Mouse (Mus musculus) CH12.LX (cell line): Measurements from ENCODE around the gene Grap2. TPM values are rescaled to one million over a fixed set of nuclear protein-coding genes. Genes with fewer than 3 reads are reported as not detected.

Experiments
- DNase-seq: peaks from one replicate; pipeline ENCODE4 v3.0.0-alpha.2; 2013; ENCODE audit errors: extremely low read depth
- H3K27ac ChIP-seq: 2 replicates; pipeline ENCODE4 v1.5.1; 2012; ENCODE audit warnings: low read depth, mild to moderate bottlenecking, control low read depth, moderate library complexity; ENCODE audit not compliant: insufficient read depth
- H3K27me3 ChIP-seq: replicated peaks from 2 replicates; pipeline ENCODE3; 2012; ENCODE audit warnings: inconsistent platforms
- H3K36me3 ChIP-seq, 2 experiments: replicated peaks in 1 of 2; 2 replicates each; pipeline versions ENCODE3 to v1.6.1; 2012; ENCODE audit warnings: inconsistent platforms in 1 of 2, low read length in 1 of 2, mild to moderate bottlenecking in 1 of 2, mixed read lengths in 1 of 2, moderate library complexity in 1 of 2; ENCODE audit not compliant: control insufficient read depth in 1 of 2, insufficient read depth in 1 of 2
- H3K4me1 ChIP-seq, 2 experiments: 2 replicates each; pipeline ENCODE4 v1.6.1; 2012; ENCODE audit warnings: inconsistent platforms in 1 of 2, moderate library complexity in 1 of 2; ENCODE audit not compliant: insufficient read depth in 2 of 2, control insufficient read depth in 1 of 2
- H3K4me2 ChIP-seq: 2 replicates; pipeline ENCODE4 v1.6.1; 2012; ENCODE audit warnings: low read depth, mild to moderate bottlenecking, control low read depth; ENCODE audit not compliant: poor library complexity, insufficient read depth, severe bottlenecking
- H3K4me3 ChIP-seq, 3 experiments: fragments of 150-350 bp in 1 of 3; sonication (generic) in 1 of 3; replicated peaks in 1 of 3; 2 replicates each; pipeline versions ENCODE3 to v1.5.1; 2011 to 2012; ENCODE audit warnings: low read depth in 2 of 3, low read length in 2 of 3, mild to moderate bottlenecking in 2 of 3, moderate library complexity in 2 of 3, control low read depth in 1 of 3, improper control_type of control experiment in 1 of 3, inconsistent platforms in 1 of 3, mixed read lengths in 1 of 3; ENCODE audit not compliant: poor library complexity in 1 of 3
- H3K79me2 ChIP-seq: replicated peaks from 2 replicates; pipeline ENCODE4 v1.6.1; 2012; ENCODE audit warnings: mild to moderate bottlenecking, moderate library complexity; ENCODE audit not compliant: control insufficient read depth, poor library complexity, insufficient read depth, severe bottlenecking; ENCODE audit errors: extremely low read depth
- H3K9ac ChIP-seq: 2 replicates; pipeline ENCODE4 v1.6.1; 2012; ENCODE audit warnings: low read depth, mild to moderate bottlenecking, control low read depth, moderate library complexity; ENCODE audit not compliant: insufficient read depth
- H3K9me3 ChIP-seq: replicated peaks from 2 replicates; pipeline ENCODE3; 2012; ENCODE audit warnings: low read length, inconsistent platforms, mixed read lengths
- BHLHE40 ChIP-seq: IDR thresholded peaks from 2 replicates; pipeline ENCODE4 v1.6.1; 2011; ENCODE audit warnings: mild to moderate bottlenecking, low read depth, low read length, improper control_type of control experiment
- CHD1 ChIP-seq: IDR thresholded peaks from 2 replicates; pipeline ENCODE4 v1.6.1; 2012; ENCODE audit warnings: low read depth, low read length, improper control_type of control experiment, inconsistent platforms
- CTCF ChIP-seq, 2 experiments: IDR thresholded peaks in 1 of 2; conservative IDR thresholded peaks in 1 of 2; 2 replicates each; pipeline ENCODE4 v1.5.1; 2011 to 2012; ENCODE audit warnings: low read depth in 2 of 2, low read length in 2 of 2, improper control_type of control experiment in 1 of 2, inconsistent platforms in 1 of 2, mild to moderate bottlenecking in 1 of 2, moderate library complexity in 1 of 2
- E2F4 ChIP-seq: IDR thresholded peaks from 2 replicates; pipeline ENCODE4 v1.6.1; 2011; ENCODE audit warnings: low read depth, low read length, improper control_type of control experiment; ENCODE audit not compliant: insufficient replicate concordance
- ELF1 ChIP-seq: IDR thresholded peaks from 2 replicates; pipeline ENCODE4 v1.6.1; 2014; ENCODE audit warnings: low read depth, mild to moderate bottlenecking, inconsistent platforms, low read length, improper control_type of control experiment
- EP300 ChIP-seq: IDR thresholded peaks from 2 replicates; pipeline ENCODE4 v1.6.1; 2011; ENCODE audit warnings: low read length, improper control_type of control experiment
- ETS1 ChIP-seq: conservative IDR thresholded peaks from 2 replicates; pipeline ENCODE4 v1.6.1; 2012; ENCODE audit warnings: low read depth, mild to moderate bottlenecking, inconsistent platforms, low read length, improper control_type of control experiment, moderate library complexity
- HCFC1 ChIP-seq: IDR thresholded peaks from 2 replicates; pipeline ENCODE4 v1.6.1; 2012; ENCODE audit warnings: low read depth, mild to moderate bottlenecking, inconsistent platforms, low read length, improper control_type of control experiment
- IRF4 ChIP-seq: IDR thresholded peaks from 2 replicates; pipeline ENCODE4 v1.6.1; 2014; ENCODE audit warnings: low read depth, mild to moderate bottlenecking, inconsistent platforms, low read length, improper control_type of control experiment
- JUND ChIP-seq: conservative IDR thresholded peaks from 2 replicates; pipeline ENCODE4 v1.6.1; 2011; ENCODE audit warnings: low read depth, low read length, improper control_type of control experiment
- KAT2A ChIP-seq: IDR thresholded peaks from 2 replicates; pipeline ENCODE4 v1.6.1; 2012; ENCODE audit warnings: low read length, improper control_type of control experiment, inconsistent platforms; ENCODE audit not compliant: insufficient replicate concordance
- MAX ChIP-seq: IDR thresholded peaks from 2 replicates; pipeline ENCODE4 v1.6.1; 2011; ENCODE audit warnings: low read length, improper control_type of control experiment
- MAZ ChIP-seq: IDR thresholded peaks from 2 replicates; pipeline ENCODE4 v1.6.1; 2012; ENCODE audit warnings: low read depth, mild to moderate bottlenecking, inconsistent platforms, low read length, improper control_type of control experiment, moderate library complexity
- MEF2A ChIP-seq: IDR thresholded peaks from 2 replicates; pipeline ENCODE4 v1.6.1; 2014; ENCODE audit warnings: low read depth, mild to moderate bottlenecking, inconsistent platforms, low read length, improper control_type of control experiment, borderline replicate concordance
- NELFE ChIP-seq: IDR thresholded peaks from 2 replicates; pipeline ENCODE4 v1.6.1; 2011; ENCODE audit warnings: low read depth, low read length, improper control_type of control experiment
- PAX5 ChIP-seq: IDR thresholded peaks from 2 replicates; pipeline ENCODE4 v1.6.1; 2012; ENCODE audit warnings: low read length, inconsistent platforms, mixed read lengths
- POLR2A ChIP-seq: IDR thresholded peaks from 2 replicates; pipeline ENCODE4 v1.6.1; 2011; ENCODE audit warnings: low read depth, mild to moderate bottlenecking, improper control_type of control experiment, low read length
- POLR2AphosphoS2 ChIP-seq: IDR thresholded peaks from 2 replicates; pipeline ENCODE4 v1.6.1; 2011; ENCODE audit warnings: low read depth, low read length, improper control_type of control experiment
- RAD21 ChIP-seq: IDR thresholded peaks from 2 replicates; pipeline ENCODE4 v1.6.1; 2011; ENCODE audit warnings: low read depth, mild to moderate bottlenecking, low read length, improper control_type of control experiment, moderate library complexity
- RCOR1 ChIP-seq: conservative IDR thresholded peaks from 2 replicates; pipeline ENCODE4 v1.6.1; 2012; ENCODE audit warnings: low read depth, mild to moderate bottlenecking, inconsistent platforms, low read length, improper control_type of control experiment
- SIN3A ChIP-seq: IDR thresholded peaks from 2 replicates; pipeline ENCODE4 v1.6.1; 2012; ENCODE audit warnings: low read length, improper control_type of control experiment, inconsistent platforms
- SMC3 ChIP-seq: IDR thresholded peaks from 2 replicates; pipeline ENCODE4 v1.6.1; 2011; ENCODE audit warnings: low read depth, low read length, improper control_type of control experiment
- UBTF ChIP-seq: IDR thresholded peaks from 2 replicates; pipeline ENCODE4 v1.6.1; 2012; ENCODE audit warnings: low read depth, mild to moderate bottlenecking, inconsistent platforms, low read length, improper control_type of control experiment, moderate library complexity
- USF1 ChIP-seq: IDR thresholded peaks from 2 replicates; pipeline ENCODE4 v1.6.1; 2014; ENCODE audit warnings: low read depth, mild to moderate bottlenecking, inconsistent platforms, low read length, improper control_type of control experiment
- USF2 ChIP-seq: conservative IDR thresholded peaks from 2 replicates; pipeline ENCODE4 v1.6.1; 2011; ENCODE audit warnings: low read depth, low read length, improper control_type of control experiment
- ZKSCAN1 ChIP-seq: IDR thresholded peaks from 2 replicates; pipeline ENCODE4 v1.6.1; 2012; ENCODE audit warnings: low read depth, inconsistent platforms, low read length, improper control_type of control experiment, borderline replicate concordance
- ZMIZ1 ChIP-seq: IDR thresholded peaks from 2 replicates; pipeline ENCODE4 v1.6.1; 2012; ENCODE audit warnings: low read depth, mild to moderate bottlenecking, inconsistent platforms, low read length, improper control_type of control experiment
- dilution Hi-C: fragments of 300-500 bp; cut with MboI; formaldehyde crosslinking; loops from 2 replicates; pipeline ENCODE4 v1.14.3; 2020; ENCODE audit warnings: low sequenced_read_pairs; ENCODE audit not compliant: extremely low pct_unique_long_range_greater_than_20kb, extremely low pct_ligation_motif_present
- in situ Hi-C: fragments of 300-500 bp; cut with MboI; formaldehyde crosslinking; loops from 3 replicates; pipeline ENCODE4 v1.14.3; 2019; ENCODE audit warnings: low sequenced_read_pairs, low pct_ligation_motif_present, low pct_unique_long_range_greater_than_20kb, mixed read lengths
- polyA plus RNA-seq: library from polyadenylated mRNA; unstranded; fragments of >175 nt; gene quantifications from 2 replicates; pipeline ENCODE4 v1.2.1, GENCODE M21; 2012; ENCODE audit warnings: low read depth; ENCODE audit not compliant: insufficient read length
- total RNA-seq, 2 experiments: library from RNA; depleted of rRNA; stranded (reverse); fragments of 300-350 nt in 1 of 2; fragments of >200 nt in 1 of 2; gene quantifications; 2 replicates each; pipeline ENCODE4 v1.2.3; 2012 to 2014

Gene Grap2
- total and polyA plus RNA-seq, 3 experiments: 1.5 to 6.2 (median 5.0) TPM

- in situ Hi-C loops: no loop called here
Observed at GRCm38 (mm10) chr15:80577166-80577960, 5.0 kb downstream of the Grap2 start.

GRCm38 (mm10) chr15:80579121-80579520, 6.7 kb downstream of the Grap2 start:
- no peak for DNase-seq
- TF ChIP-seq JUND (no peak), CTCF (conservative IDR thresholded peaks at IDR 0.05 in 1 of 2, IDR thresholded peaks at IDR 0.05 in 1 of 2; ENCODE audit: low read depth in 2 of 2, low read length in 2 of 2) (no peak), SMC3 (no peak), SIN3A (no peak), HCFC1 (no peak), ELF1 (no peak), NELFE (no peak), KAT2A (no peak), ETS1 (no peak), RAD21 (no peak), USF1 (no peak), IRF4 (no peak), E2F4 (no peak)
- dilution Hi-C loops: no loop called here
- in situ Hi-C loops: no loop called here
- no peaks in the 10 kb centered on the region for H3K36me3 ChIP-seq
- peaks cover 2% of the 10 kb centered on the region for H3K27me3 ChIP-seq
- no peaks in the 10 kb centered on the region for H3K9me3 ChIP-seq
- H3K79me2 ChIP-seq: no peaks in the 10 kb centered on the region
- H3K4me1 ChIP-seq: peaks cover 19 to 48% of the 10 kb centered on the region in 2 experiments
- no peak overlapping the region for H3K4me3 ChIP-seq
- H3K27ac ChIP-seq: no peak overlapping the region
- H3K9ac ChIP-seq: no peak overlapping the region
- H3K4me2 ChIP-seq: no peak overlapping the region

More at GRCm38 (mm10) chr15:80577166-80577960, 5.0 kb downstream of the Grap2 start:
- H3K27ac ChIP-seq: no peak overlapping the region
- H3K4me2 ChIP-seq: no peak overlapping the region
- dilution Hi-C loops: no loop called here
- peaks cover 12 to 48% of the 10 kb centered on the region in 2 experiments for H3K4me1 ChIP-seq
- DNase-seq: no peak
- no peaks in the 10 kb centered on the region for H3K36me3 ChIP-seq
- TF ChIP-seq POLR2AphosphoS2 (no peak), MEF2A (no peak), USF1 (no peak), PAX5 (no peak), KAT2A (no peak), CHD1 (no peak), BHLHE40 (no peak), POLR2A (no peak), RCOR1 (no peak), EP300 (no peak), SIN3A (no peak), USF2 (no peak), ZKSCAN1 (no peak), NELFE (no peak), MAX (no peak), UBTF (no peak), ZMIZ1 (no peak), E2F4 (no peak), MAZ (no peak)
- TF ChIP-seq, all 38 proteins: peak for 0
- Histone ChIP-seq H3K27me3 (peaks cover 2% of the 10 kb centered on the region), H3K4me3 (no peak overlapping the region), H3K9me3 (no peaks in the 10 kb centered on the region), H3K79me2 (no peaks in the 10 kb centered on the region), H3K9ac (no peak overlapping the region)
